In genomic region chr1:78446742-78447141, GRCm38 (mm10) we compare ENCODE assay signal across 26 mouse cellular contexts. TPM values are rescaled to one million over a fixed set of nuclear protein-coding genes. Genes with fewer than 3 reads are reported as not detected.
A peak's percentile ranks its signal among the peaks of the same experiment; 100 is the strongest.
DNase-seq lines count a peak whose midpoint lies in the region; ATAC-seq lines count a peak whose summit lies in the region.
"Had no signal": no experiment of that assay in that cellular context is flagged by ENCODE, and none has a peak within 500 bp of the region (broad histone marks: within the 10 kb centered on the region; RNA-seq: fewer than 3 reads in every experiment).

No protein-coding gene starts in this region.

- H3K27ac ChIP-seq in embryonic facial prominence, embryonic 12.5 days = 0 out of 2 replicates have a peak overlapping the region, but pooled peaks have one; percentile 24
- H3K27ac ChIP-seq in embryonic facial prominence, embryonic 10.5 days (replicated peaks) = no peak overlapping the region
- H3K27ac ChIP-seq in heart, embryonic 10.5 days = no peak overlapping the region
- H3K27ac ChIP-seq in kidney, embryonic 15.5 days = peak overlapping the region; percentile 34; the same call in 1 of the 2 replicates
- H3K27ac ChIP-seq in embryonic facial prominence, embryonic 15.5 days (replicated peaks) = 0 out of 2 replicates have a peak overlapping the region, but pooled peaks have one; percentile 22
- H3K27ac ChIP-seq: forebrain, embryonic 10.5 days; forebrain, embryonic 12.5 days had no signal

- no peak for DNase-seq in embryonic facial prominence, embryonic 10.5 days (ENCODE audit: low spot score)
- DNase-seq in heart, embryonic 10.5 days (ENCODE audit: low spot score) = peak; percentile 64
- no peak for DNase-seq in heart, adult 9 months (ENCODE audit: low spot score in 2 of 2)
- DNase-seq in kidney, adult 9 months = no peak
- DNase-seq: adrenal gland, adult 8-10 months; adrenal gland, postnatal 14 days; adrenal gland, postnatal 36 days; B cell, adult 2 months; cerebellum, adult 11-12 months; cerebellum, adult 2 months; cerebellum, adult 9-10 months; cerebellum, postnatal 10 days; cerebellum, postnatal 25 days had no signal

- H3K4me1 ChIP-seq in embryonic facial prominence, embryonic 12.5 days = peaks cover 2% of the 10 kb centered on the region; the same call in 1 of the 2 replicates
- H3K4me1 ChIP-seq in embryonic facial prominence, embryonic 10.5 days = peaks cover 13% of the 10 kb centered on the region; the same call in 1 of the 2 replicates
- no peaks in the 10 kb centered on the region; the same call in 1 of the 2 replicates for H3K4me1 ChIP-seq in heart, embryonic 10.5 days
- H3K4me1 ChIP-seq in kidney, embryonic 15.5 days = peaks cover 5% of the 10 kb centered on the region; the same call in 1 of the 2 replicates
- peaks cover 19% of the 10 kb centered on the region for H3K4me1 ChIP-seq in embryonic facial prominence, embryonic 15.5 days

- 87% methylated on average over 6 of the region's 6 CpGs for WGBS in embryonic facial prominence, embryonic 12.5 days
- WGBS in embryonic facial prominence, embryonic 10.5 days = 93% methylated on average over 6 of the region's 6 CpGs
- WGBS in heart, embryonic 10.5 days = 95% methylated on average over 6 of the region's 6 CpGs
- 88% methylated on average over 6 of the region's 6 CpGs for WGBS in kidney, embryonic 15.5 days
- 82% methylated on average over 6 of the region's 6 CpGs for WGBS in embryonic facial prominence, embryonic 15.5 days

- peaks cover 27% of the 10 kb centered on the region for H3K36me3 ChIP-seq in embryonic facial prominence, embryonic 12.5 days
- peaks cover 83% of the 10 kb centered on the region for H3K36me3 ChIP-seq in embryonic facial prominence, embryonic 10.5 days (replicated peaks)
- H3K36me3 ChIP-seq in heart, embryonic 10.5 days = peaks cover 57% of the 10 kb centered on the region
- peaks cover 70% of the 10 kb centered on the region for H3K36me3 ChIP-seq in kidney, embryonic 15.5 days
- H3K36me3 ChIP-seq in embryonic facial prominence, embryonic 15.5 days = peaks cover 30% of the 10 kb centered on the region; the same call in 1 of the 2 replicates

- no peak overlapping the region for H3K4me3 ChIP-seq in embryonic facial prominence, embryonic 12.5 days
- H3K4me3 ChIP-seq in embryonic facial prominence, embryonic 10.5 days = no peak overlapping the region
- H3K4me3 ChIP-seq in heart, embryonic 10.5 days = no peak overlapping the region
- H3K4me3 ChIP-seq in kidney, embryonic 15.5 days (replicated peaks) = no peak overlapping the region
- no peak overlapping the region for H3K4me3 ChIP-seq in embryonic facial prominence, embryonic 15.5 days (replicated peaks)
- H3K4me3 ChIP-seq: erythroblast, embryonic 14.5 days; forebrain, embryonic 10.5 days; forebrain, embryonic 12.5 days had no signal

- no peak overlapping the region for H3K4me2 ChIP-seq in embryonic facial prominence, embryonic 12.5 days (replicated peaks)
- no peak overlapping the region for H3K4me2 ChIP-seq in kidney, embryonic 15.5 days
- no peak overlapping the region for H3K4me2 ChIP-seq in embryonic facial prominence, embryonic 15.5 days (replicated peaks)
- H3K4me2 ChIP-seq: forebrain, embryonic 12.5 days had no signal

- no peaks in the 10 kb centered on the region for H3K9me3 ChIP-seq in embryonic facial prominence, embryonic 12.5 days
- no peaks in the 10 kb centered on the region for H3K9me3 ChIP-seq in embryonic facial prominence, embryonic 10.5 days
- H3K9me3 ChIP-seq in heart, embryonic 10.5 days = no peaks in the 10 kb centered on the region
- no peaks in the 10 kb centered on the region for H3K9me3 ChIP-seq in kidney, embryonic 15.5 days (replicated peaks)
- no peaks in the 10 kb centered on the region for H3K9me3 ChIP-seq in embryonic facial prominence, embryonic 15.5 days (replicated peaks)
- H3K9me3 ChIP-seq: forebrain, embryonic 10.5 days; forebrain, embryonic 12.5 days; G1E had no signal

- no peaks in the 10 kb centered on the region for H3K27me3 ChIP-seq in embryonic facial prominence, embryonic 12.5 days
- H3K27me3 ChIP-seq in embryonic facial prominence, embryonic 10.5 days (replicated peaks; ENCODE audit: low read depth, poor library complexity, severe bottlenecking) = no peaks in the 10 kb centered on the region
- no peaks in the 10 kb centered on the region for H3K27me3 ChIP-seq in heart, embryonic 10.5 days (ENCODE audit: insufficient read depth, poor library complexity, severe bottlenecking)
- H3K27me3 ChIP-seq in kidney, embryonic 15.5 days = no peaks in the 10 kb centered on the region
- no peaks in the 10 kb centered on the region for H3K27me3 ChIP-seq in embryonic facial prominence, embryonic 15.5 days
- H3K27me3 ChIP-seq: CH12.LX; forebrain, embryonic 12.5 days; Patski had no signal

- H3K9ac ChIP-seq in embryonic facial prominence, embryonic 12.5 days = no peak overlapping the region
- H3K9ac ChIP-seq in kidney, embryonic 15.5 days = no peak overlapping the region
- H3K9ac ChIP-seq in embryonic facial prominence, embryonic 15.5 days = no peak overlapping the region
- H3K9ac ChIP-seq: forebrain, embryonic 12.5 days had no signal

- ATAC-seq in embryonic facial prominence, embryonic 12.5 days (ENCODE audit: insufficient number of reproducible peaks, insufficient read depth, low FRiP score, low TSS enrichment) = no peak
- ATAC-seq in kidney, embryonic 15.5 days (replicated peaks; ENCODE audit: low FRiP score) = no peak
- ATAC-seq in embryonic facial prominence, embryonic 15.5 days (ENCODE audit: insufficient number of reproducible peaks, low FRiP score, low TSS enrichment, low read depth) = no peak
- ATAC-seq: activated CD4-positive, CD25-positive, alpha-beta regulatory T cell, adult 4 months; CD4-positive, CD25-positive, alpha-beta regulatory T cell, adult 4 months; forebrain, embryonic 14.5 days; forebrain, embryonic 16.5 days; Patski had no signal

RNA-seq across cellular contexts. Expression of gene Farsb, which starts 42.0 kb away (rescaled TPM):
- 137 and 141 TPM in 2 replicates for polyA plus RNA-seq in embryonic facial prominence, embryonic 12.5 days (2016; fragmentation: Nextera tagmentation; extraction: Ambion mirVana)
- 152 and 155 TPM in 2 replicates for polyA plus RNA-seq in embryonic facial prominence, embryonic 10.5 days (2016; fragmentation: Nextera tagmentation; extraction: Ambion mirVana)
- 122 and 133 TPM in 2 replicates for polyA plus RNA-seq in heart, embryonic 10.5 days (2016; fragmentation: Nextera tagmentation; extraction: Ambion mirVana)
- polyA plus RNA-seq in kidney, embryonic 15.5 days (2015; fragmentation: Nextera tagmentation; extraction: Ambion mirVana) = 137 and 139 TPM in 2 replicates
- 121 and 123 TPM in 2 replicates for polyA plus RNA-seq in embryonic facial prominence, embryonic 15.5 days (2015; fragmentation: Nextera tagmentation; extraction: Ambion mirVana)

Comparison
In these comparisons a context has a peak if more than half of its experiments do, and no peak if none do; other contexts are left out.
1. H3K27ac ChIP-seq: peak in embryonic facial prominence, embryonic 12.5 days (single experiment), kidney, embryonic 15.5 days (single experiment) and embryonic facial prominence, embryonic 15.5 days (single experiment); none in embryonic facial prominence, embryonic 10.5 days (single experiment) and heart, embryonic 10.5 days (single experiment).